Mouse (Mus musculus) ES-E14 (cell line): Measurements from ENCODE around the gene Vps35l.

Experiments used
- CHD2 ChIP-seq: IDR thresholded peaks from 2 replicates; pipeline ENCODE4 v1.6.1; 2014; ENCODE audit warnings: mild to moderate bottlenecking, low read depth, low read length, inconsistent platforms
- HCFC1 ChIP-seq: IDR thresholded peaks from 2 replicates; pipeline ENCODE4 v1.6.1; 2012; ENCODE audit warnings: low read length, inconsistent platforms, borderline replicate concordance; ENCODE audit not compliant: insufficient read depth
- MAFK ChIP-seq: IDR thresholded peaks from 2 replicates; pipeline ENCODE4 v1.6.1; 2014; ENCODE audit warnings: mild to moderate bottlenecking, low read depth, low read length, inconsistent platforms; ENCODE audit not compliant: insufficient read depth
- ZC3H11A ChIP-seq: IDR thresholded peaks from 2 replicates; pipeline ENCODE4 v1.6.1; 2012; ENCODE audit warnings: low read depth, mild to moderate bottlenecking, inconsistent platforms, low read length, borderline replicate concordance
- ZNF384 ChIP-seq: IDR thresholded peaks from 2 replicates; pipeline ENCODE4 v1.6.1; 2012; ENCODE audit warnings: low read depth, low read length, inconsistent platforms

- TF ChIP-seq MAFK = no peak
- TF ChIP-seq HCFC1 = no peak
- TF ChIP-seq ZNF384 = no peak
- no peak for TF ChIP-seq ZC3H11A
- no peak for TF ChIP-seq CHD2
These were observed 112.6 kb downstream of the Vps35l start for GRCm38 (mm10) chr7:118852611-118853010.
